Mouse (Mus musculus) thymus, adult 2 months (tissue): ENCODE measurements around the gene Mmrn1.

Experiments used
- CTCF ChIP-seq: fragments of 200-500 bp; IDR thresholded peaks from 2 replicates; pipeline ENCODE4 v1.5.1; 2012; ENCODE audit warnings: mild to moderate bottlenecking, control low read depth, low read length, moderate library complexity, borderline replicate concordance; ENCODE audit not compliant: control insufficient read depth, poor library complexity, insufficient read depth; ENCODE audit errors: extremely low read depth
- POLR2A ChIP-seq: fragments of 200-500 bp; IDR thresholded peaks from 2 replicates; pipeline ENCODE4 v1.6.1; 2012; ENCODE audit warnings: mild to moderate bottlenecking, low read length, control low read depth, moderate library complexity; ENCODE audit not compliant: control insufficient read depth, poor library complexity, insufficient read depth; ENCODE audit errors: extremely low read depth

DNA sequence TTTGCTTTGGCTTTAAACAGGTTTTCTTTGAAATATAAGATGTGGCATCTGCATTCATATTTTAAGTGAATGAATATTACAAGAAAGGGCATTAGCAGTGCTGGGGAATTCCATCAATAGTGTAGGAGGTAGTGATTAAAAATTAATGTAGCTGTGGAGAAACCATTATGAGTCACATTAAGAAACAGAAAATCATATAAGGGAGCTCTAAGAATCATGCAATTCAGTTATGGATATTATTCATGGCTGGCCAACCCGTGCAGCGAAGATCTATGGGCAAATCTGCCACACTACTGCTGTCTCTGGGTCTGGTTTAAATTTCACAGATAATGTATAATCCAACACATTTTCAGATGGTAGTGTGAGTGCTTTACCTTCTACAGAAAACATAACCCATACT is 36.5 kb downstream of the Mmrn1 start:
- no peak for TF ChIP-seq CTCF
- no peak for TF ChIP-seq POLR2A
